Mouse (Mus musculus): ENCODE results near the gene Rora. TPM values are rescaled to one million over a fixed set of nuclear protein-coding genes. Genes with fewer than 3 reads are reported as not detected.

The Rora gene
- polyA plus RNA-seq, 1 experiment, result 4.5 TPM

DNA sequence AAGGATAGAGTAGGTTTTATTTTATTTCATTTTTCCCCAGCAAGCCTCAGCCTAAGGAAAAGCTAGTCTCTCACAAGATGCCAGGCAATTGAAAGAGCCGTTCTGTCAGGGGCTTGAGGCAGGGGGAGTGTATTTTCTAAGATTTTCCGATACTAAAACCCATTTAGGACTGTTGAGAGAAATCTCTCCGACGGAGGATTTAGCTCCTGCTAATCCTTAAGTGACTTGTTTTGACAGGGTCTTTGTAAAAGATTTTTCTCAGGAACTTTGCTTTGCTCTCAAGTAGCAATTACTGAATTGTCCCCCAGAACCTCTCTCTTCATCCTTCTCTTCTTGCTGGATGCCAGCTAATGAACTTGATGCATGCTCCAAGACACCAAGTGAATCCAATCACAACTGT is 323.3 kb downstream of the Rora start:
- 80% methylated on average over 4 of the region's 4 CpGs for WGBS
- no peaks in the 10 kb centered on the region for H3K27me3 ChIP-seq (ENCODE audit: control insufficient read depth, insufficient read depth, low read length)
- TF ChIP-seq CTCF (IDR thresholded peaks at IDR 0.05; ENCODE audit: extremely low read depth, insufficient read length, insufficient replicate concordance, low read depth, low read length), result no peak
- no peak for TF ChIP-seq POLR2A (IDR thresholded peaks at IDR 0.05; ENCODE audit: low read depth, low read length)

DNA sequence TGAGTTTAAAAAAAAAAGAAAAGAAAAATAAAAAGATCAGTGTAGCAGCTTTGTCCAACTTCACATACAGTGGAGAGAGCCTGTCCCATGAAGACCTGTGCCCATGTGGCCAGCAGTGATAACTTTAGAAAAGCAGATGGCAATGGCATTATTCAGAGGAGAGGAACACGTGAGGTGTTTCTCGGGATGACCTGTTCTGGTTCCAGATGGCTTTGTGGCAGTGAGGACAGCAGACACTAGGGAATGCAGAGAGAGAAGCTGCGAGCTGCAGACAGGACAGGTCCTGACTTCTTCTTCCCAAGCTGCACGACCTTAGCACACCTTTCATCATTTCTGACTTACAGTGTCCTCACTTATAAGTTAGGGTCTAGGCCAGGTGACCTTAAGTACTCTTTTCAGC is 325.1 kb downstream of the Rora start:
- no peak for TF ChIP-seq CTCF (IDR thresholded peaks at IDR 0.05; ENCODE audit: extremely low read depth, insufficient read length, insufficient replicate concordance, low read depth, low read length)
- no peak for TF ChIP-seq POLR2A (IDR thresholded peaks at IDR 0.05; ENCODE audit: low read depth, low read length)
- 66% methylated on average over 4 of the region's 4 CpGs for WGBS

More for the DNA sequence above, 323.3 kb downstream of the Rora start:
- Histone ChIP-seq H3K4me3 (ENCODE audit: low read depth, low read length) (no peak overlapping the region), H3K36me3 (ENCODE audit: control insufficient read depth, insufficient read depth, low read length) (no peaks in the 10 kb centered on the region), H3K27ac (ENCODE audit: insufficient read depth, low read depth, low read length) (no peak overlapping the region), H3K4me1 (ENCODE audit: control insufficient read depth, insufficient read depth, insufficient read length, low read length) (no peaks in the 10 kb centered on the region)

DNA sequence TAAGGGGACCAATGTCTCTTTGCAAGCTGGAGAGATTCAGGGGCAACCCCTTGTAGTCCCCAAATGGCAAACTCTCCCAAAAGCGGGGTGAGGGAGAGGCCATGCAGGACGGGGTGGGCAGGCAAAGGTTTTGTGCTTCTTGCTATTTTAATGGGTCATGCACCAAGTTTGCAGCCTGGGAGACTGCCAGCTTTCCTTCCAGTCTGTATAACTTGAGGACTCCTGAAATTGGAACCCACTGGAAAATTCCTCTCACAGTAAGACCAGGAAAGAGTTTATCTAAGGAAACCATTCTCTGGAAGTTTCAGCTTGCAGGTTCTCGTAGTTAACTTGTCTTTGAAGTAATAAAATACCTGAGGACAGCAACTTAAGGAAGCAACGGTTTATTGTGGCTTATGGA is 326.5 kb downstream of the Rora start:
- no peak overlapping the region for H3K4me3 ChIP-seq (ENCODE audit: low read depth, low read length)
- no peak overlapping the region for H3K27ac ChIP-seq (ENCODE audit: insufficient read depth, low read depth, low read length)
- 66% methylated on average over 4 of the region's 4 CpGs for WGBS
- no peaks in the 10 kb centered on the region for H3K27me3 ChIP-seq (ENCODE audit: control insufficient read depth, insufficient read depth, low read length)
- TF ChIP-seq CTCF (IDR thresholded peaks at IDR 0.05; ENCODE audit: extremely low read depth, insufficient read length, insufficient replicate concordance, low read depth, low read length) (no peak), POLR2A (IDR thresholded peaks at IDR 0.05; ENCODE audit: low read depth, low read length) (no peak)
- H3K4me1 ChIP-seq (ENCODE audit: control insufficient read depth, insufficient read depth, insufficient read length, low read length), result no peaks in the 10 kb centered on the region
- H3K36me3 ChIP-seq (ENCODE audit: control insufficient read depth, insufficient read depth, low read length), result no peaks in the 10 kb centered on the region

More for the DNA sequence above, 325.1 kb downstream of the Rora start:
- H3K27me3 ChIP-seq (ENCODE audit: control insufficient read depth, insufficient read depth, low read length), result no peaks in the 10 kb centered on the region
- no peaks in the 10 kb centered on the region for H3K36me3 ChIP-seq (ENCODE audit: control insufficient read depth, insufficient read depth, low read length)
- H3K4me3 ChIP-seq (ENCODE audit: low read depth, low read length), result no peak overlapping the region
- no peaks in the 10 kb centered on the region for H3K4me1 ChIP-seq (ENCODE audit: control insufficient read depth, insufficient read depth, insufficient read length, low read length)
- no peak overlapping the region for H3K27ac ChIP-seq (ENCODE audit: insufficient read depth, low read depth, low read length)

DNA sequence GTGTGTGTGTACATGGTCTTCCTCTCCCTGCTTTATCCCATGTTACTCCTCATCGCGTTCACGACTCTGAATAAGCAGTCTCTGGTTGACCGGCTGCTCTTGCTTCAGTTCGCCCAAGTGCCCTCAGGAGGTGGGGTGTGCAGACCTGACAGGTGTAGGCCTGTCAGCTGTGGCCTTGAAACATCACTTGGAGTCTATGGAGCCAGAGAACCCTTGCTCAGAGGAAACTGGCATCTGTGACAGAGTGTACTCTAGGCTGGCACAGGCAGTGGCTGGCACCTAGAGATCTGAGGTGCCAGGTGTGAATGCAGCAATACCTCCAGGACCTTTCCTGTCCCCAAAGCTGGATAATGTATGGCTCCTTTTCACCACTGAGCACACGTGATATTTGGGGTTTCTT is 331.5 kb downstream of the Rora start:
- Histone ChIP-seq H3K36me3 (ENCODE audit: control insufficient read depth, insufficient read depth, low read length) (no peaks in the 10 kb centered on the region), H3K4me1 (ENCODE audit: control insufficient read depth, insufficient read depth, insufficient read length, low read length) (no peaks in the 10 kb centered on the region), H3K4me3 (ENCODE audit: low read depth, low read length) (no peak overlapping the region), H3K27ac (ENCODE audit: insufficient read depth, low read depth, low read length) (no peak overlapping the region), H3K27me3 (ENCODE audit: control insufficient read depth, insufficient read depth, low read length) (no peaks in the 10 kb centered on the region)
- 76% methylated on average over 6 of the region's 6 CpGs for WGBS
- TF ChIP-seq POLR2A (IDR thresholded peaks at IDR 0.05; ENCODE audit: low read depth, low read length) (no peak), CTCF (IDR thresholded peaks at IDR 0.05; ENCODE audit: extremely low read depth, insufficient read length, insufficient replicate concordance, low read depth, low read length) (no peak)

DNA sequence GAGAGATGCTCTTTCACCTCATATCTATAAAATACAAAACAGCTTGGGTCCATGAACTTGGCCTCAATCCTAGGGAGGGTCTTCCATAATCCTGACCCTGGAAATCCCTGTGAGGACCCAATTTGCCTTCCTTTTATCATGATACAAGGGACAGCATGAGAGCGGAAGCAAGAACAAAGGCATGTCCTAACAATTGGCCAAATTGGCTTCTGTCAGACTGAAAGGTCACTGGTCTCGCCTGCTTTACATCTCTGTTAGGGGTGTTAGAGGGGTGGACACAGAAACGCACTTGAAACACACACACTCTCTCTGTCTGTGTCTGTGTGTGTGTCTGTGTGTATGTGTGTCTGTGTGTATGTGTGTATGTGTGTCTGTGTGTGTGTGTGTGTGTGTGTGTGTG is 332.2 kb downstream of the Rora start:
- H3K4me3 ChIP-seq (ENCODE audit: low read depth, low read length), result no peak overlapping the region
- no peak for TF ChIP-seq POLR2A (IDR thresholded peaks at IDR 0.05; ENCODE audit: low read depth, low read length)
- no peak for TF ChIP-seq CTCF (IDR thresholded peaks at IDR 0.05; ENCODE audit: extremely low read depth, insufficient read length, insufficient replicate concordance, low read depth, low read length)
- H3K27me3 ChIP-seq (ENCODE audit: control insufficient read depth, insufficient read depth, low read length), result no peaks in the 10 kb centered on the region
- H3K27ac ChIP-seq (ENCODE audit: insufficient read depth, low read depth, low read length), result no peak overlapping the region
- H3K36me3 ChIP-seq (ENCODE audit: control insufficient read depth, insufficient read depth, low read length), result no peaks in the 10 kb centered on the region
- WGBS, result 83% methylated on average over 3 of the region's 3 CpGs
- no peaks in the 10 kb centered on the region for H3K4me1 ChIP-seq (ENCODE audit: control insufficient read depth, insufficient read depth, insufficient read length, low read length)

DNA sequence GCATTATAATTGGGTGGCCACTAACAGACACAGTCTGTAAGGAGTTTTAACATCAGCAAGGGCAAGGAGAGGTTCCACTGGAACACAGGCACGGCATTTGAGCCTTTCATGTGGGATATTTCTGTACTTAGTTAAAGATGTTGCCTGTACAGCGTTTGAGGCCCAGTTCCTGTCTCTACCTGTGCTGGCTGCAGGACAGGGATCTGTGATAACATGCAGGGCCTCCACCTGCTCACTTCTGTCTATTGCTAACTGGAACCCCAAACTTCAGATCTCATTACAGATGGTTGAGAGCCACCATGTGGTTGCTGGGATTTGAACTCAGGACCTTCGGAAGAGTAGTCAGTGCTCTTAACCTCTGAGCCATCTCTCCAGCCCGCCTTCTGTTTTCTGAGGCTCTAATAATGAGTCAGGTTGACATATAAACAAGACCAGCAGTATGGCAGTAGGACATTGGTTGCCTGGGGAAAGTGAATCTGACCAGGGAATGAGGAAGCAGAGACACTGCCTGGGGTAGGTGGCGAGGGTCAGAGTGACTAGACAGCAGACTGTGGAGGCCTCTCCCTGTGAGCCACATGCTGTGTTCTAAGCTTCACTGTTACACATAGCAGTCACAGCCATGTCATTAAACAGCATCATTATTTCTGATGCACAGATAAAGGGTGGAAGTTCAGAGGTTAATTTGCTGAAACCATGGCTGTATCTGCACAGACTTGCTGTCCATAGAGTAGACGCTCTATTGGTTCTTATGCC is 333.9 kb downstream of the Rora start:
- Histone ChIP-seq H3K27me3 (ENCODE audit: control insufficient read depth, insufficient read depth, low read length) (no peaks in the 10 kb centered on the region), H3K36me3 (ENCODE audit: control insufficient read depth, insufficient read depth, low read length) (no peaks in the 10 kb centered on the region), H3K4me3 (ENCODE audit: low read depth, low read length) (no peak overlapping the region), H3K4me1 (ENCODE audit: control insufficient read depth, insufficient read depth, insufficient read length, low read length) (no peaks in the 10 kb centered on the region), H3K27ac (ENCODE audit: insufficient read depth, low read depth, low read length) (no peak overlapping the region)
- 77% methylated on average over 6 of the region's 6 CpGs for WGBS
- no peak for TF ChIP-seq CTCF (IDR thresholded peaks at IDR 0.05; ENCODE audit: extremely low read depth, insufficient read length, insufficient replicate concordance, low read depth, low read length)
- no peak for TF ChIP-seq POLR2A (IDR thresholded peaks at IDR 0.05; ENCODE audit: low read depth, low read length)

DNA sequence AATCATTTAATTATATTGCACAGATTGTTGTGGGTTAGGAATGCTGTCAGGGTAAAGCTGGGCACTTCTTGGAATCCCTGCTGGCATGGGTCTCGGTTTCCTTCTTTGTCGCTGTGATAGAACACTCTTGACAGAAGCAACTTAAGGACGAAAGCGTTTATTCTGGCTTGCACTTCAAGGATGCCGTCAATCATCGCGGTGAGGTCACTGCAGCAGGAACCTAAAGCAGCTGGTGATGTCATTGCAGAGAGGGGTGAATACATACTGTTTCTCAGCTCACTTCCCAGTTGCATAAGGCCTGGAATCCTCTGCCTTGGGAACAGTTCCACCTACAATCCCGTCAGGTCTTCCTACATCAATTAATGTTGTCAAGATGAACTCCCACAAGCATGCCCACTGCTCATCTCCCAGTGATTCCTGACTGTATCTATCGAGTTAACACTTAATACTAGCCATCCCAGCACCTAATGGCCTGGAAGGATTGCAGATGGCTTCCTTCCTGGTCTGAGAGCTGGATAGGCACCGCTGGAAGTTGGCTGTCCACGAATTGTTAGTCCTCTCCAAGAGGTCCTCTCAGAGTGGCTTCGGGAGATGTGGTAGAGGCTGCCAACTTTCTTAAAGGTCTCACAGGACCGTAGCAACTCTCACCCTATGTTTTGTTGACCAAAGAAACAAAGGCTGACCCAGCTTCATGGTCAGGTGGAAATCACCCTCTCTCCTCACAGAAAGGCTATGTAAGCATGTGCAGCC is 334.8 kb downstream of the Rora start:
- Histone ChIP-seq H3K27ac (ENCODE audit: insufficient read depth, low read depth, low read length) (no peak overlapping the region), H3K27me3 (ENCODE audit: control insufficient read depth, insufficient read depth, low read length) (no peaks in the 10 kb centered on the region), H3K4me1 (ENCODE audit: control insufficient read depth, insufficient read depth, insufficient read length, low read length) (no peaks in the 10 kb centered on the region), H3K36me3 (ENCODE audit: control insufficient read depth, insufficient read depth, low read length) (no peaks in the 10 kb centered on the region), H3K4me3 (ENCODE audit: low read depth, low read length) (no peak overlapping the region)
- TF ChIP-seq POLR2A (IDR thresholded peaks at IDR 0.05; ENCODE audit: low read depth, low read length) (no peak), CTCF (IDR thresholded peaks at IDR 0.05; ENCODE audit: extremely low read depth, insufficient read length, insufficient replicate concordance, low read depth, low read length) (no peak)
- WGBS, result 80% methylated on average over 13 of the region's 13 CpGs
